Mouse (Mus musculus) olfactory bulb, adult 2 months (tissue): Measurements from ENCODE around the gene Sec24c.

ENCODE experiments used
- CTCF ChIP-seq: fragments of 200-500 bp; IDR thresholded peaks from 2 replicates; pipeline ENCODE4 v1.5.1; 2012; ENCODE audit warnings: low read depth, mild to moderate bottlenecking, low read length, moderate library complexity; ENCODE audit not compliant: insufficient read depth
- POLR2A ChIP-seq: fragments of 200-500 bp; IDR thresholded peaks from 2 replicates; pipeline ENCODE4 v1.6.1; 2012; ENCODE audit warnings: mild to moderate bottlenecking, low read depth, low read length, moderate library complexity; ENCODE audit not compliant: insufficient read depth

- TF ChIP-seq CTCF, result no peak
- no peak for TF ChIP-seq POLR2A
These were observed 47.7 kb upstream of the Sec24c start for GRCm38 (mm10) chr14:20626447-20626846.
